Mouse (Mus musculus) kidney, adult 2 months (tissue): ENCODE results near the gene Coq10a.

Experiments
- CTCF ChIP-seq: fragments of 200-500 bp; conservative IDR thresholded peaks from 2 replicates; pipeline ENCODE4 v1.5.1; 2011; ENCODE audit warnings: low read depth, mild to moderate bottlenecking, control low read depth, low read length, moderate library complexity, mixed read lengths; ENCODE audit not compliant: insufficient read depth, insufficient read length
- POLR2A ChIP-seq: fragments of 200-500 bp; IDR thresholded peaks from one replicate; pipeline ENCODE4 v1.6.1; 2011; ENCODE audit warnings: low read depth, low read length, control low read depth

GRCm38 (mm10) chr10:128413076-128413475 is 44.3 kb upstream of the Coq10a start:
- no peak for TF ChIP-seq POLR2A
- TF ChIP-seq CTCF = no peak
